Mouse (Mus musculus) layer of hippocampus, postnatal 25 days (tissue): ENCODE measurements around the gene Zfyve1. TPM values are rescaled to one million over a fixed set of nuclear protein-coding genes. Genes with fewer than 3 reads are reported as not detected.

Experiments
- DNase-seq, 2 experiments: peaks; one replicate each; pipeline ENCODE4 v3.0.0; 2022; ENCODE audit warnings: mixed read lengths in 2 of 2, low spot score in 1 of 2; ENCODE audit errors: extremely low spot score in 1 of 2
- total RNA-seq, 2 experiments: library from RNA; stranded (reverse); gene quantifications; 2 replicates each; pipeline ENCODE4 v1.2.3; 2021

Zfyve1 gene
- total RNA-seq, 2 experiments from 2014 or later: 45.3 to 45.7 TPM

- DNase-seq: no peak
Measured at GRCm38 (mm10) chr12:83525822-83526544, 71.0 kb downstream of the Zfyve1 start.

- DNase-seq: no peak
Measured at GRCm38 (mm10) chr12:83524329-83524728, 72.7 kb downstream of the Zfyve1 start.

DNA sequence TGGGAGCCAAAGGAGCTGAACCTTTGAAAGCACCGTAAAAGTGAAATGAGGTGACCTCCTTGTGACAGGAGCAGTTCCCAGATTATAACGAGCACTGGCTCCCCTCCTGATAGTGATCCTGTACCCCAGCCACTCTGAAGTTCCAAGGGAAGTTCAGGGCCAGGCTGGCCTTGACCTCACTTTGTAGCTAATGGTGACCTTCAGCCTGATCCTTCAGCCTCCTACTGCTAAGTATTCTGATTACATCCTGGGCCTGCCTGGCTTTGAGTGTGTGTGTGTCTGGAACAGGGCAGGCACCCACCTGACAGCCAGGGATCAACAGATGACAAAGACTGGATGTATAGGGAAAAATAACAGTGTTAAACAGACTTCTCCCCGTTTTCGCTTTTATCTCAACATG, 73.1 kb downstream of the Zfyve1 start:
- no peak for DNase-seq

GRCm38 (mm10) chr12:83523056-83523455, 74.0 kb downstream of the Zfyve1 start:
- DNase-seq: no peak

DNA sequence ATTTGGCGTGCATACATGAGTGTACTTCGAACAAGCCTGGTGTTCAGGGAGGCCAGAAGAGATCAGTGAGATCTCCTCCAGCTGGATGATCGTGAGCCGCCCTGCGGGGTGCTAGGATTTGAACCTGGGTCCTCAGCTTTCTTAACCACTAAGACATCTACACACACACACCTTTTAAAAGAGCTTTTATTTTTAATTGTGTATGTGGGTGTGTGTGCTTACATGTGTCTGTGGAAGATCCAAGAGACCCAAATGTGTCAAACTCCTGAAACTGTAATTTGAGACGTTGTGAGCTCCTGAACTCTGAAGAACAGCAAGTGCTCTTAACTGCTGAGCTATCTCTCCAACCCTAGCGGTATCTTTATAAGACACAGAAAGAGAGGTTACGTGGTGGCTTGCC, 75.9 kb downstream of the Zfyve1 start:
- no peak for DNase-seq

- peak; percentile 78 to 82 for DNase-seq
Measured at GRCm38 (mm10) chr12:83520311-83520890, 76.6 kb downstream of the Zfyve1 start, which contains the start of gene Dcaf4. Gene Dcaf4 (plus strand): TSS chr12:83520466.

DNA sequence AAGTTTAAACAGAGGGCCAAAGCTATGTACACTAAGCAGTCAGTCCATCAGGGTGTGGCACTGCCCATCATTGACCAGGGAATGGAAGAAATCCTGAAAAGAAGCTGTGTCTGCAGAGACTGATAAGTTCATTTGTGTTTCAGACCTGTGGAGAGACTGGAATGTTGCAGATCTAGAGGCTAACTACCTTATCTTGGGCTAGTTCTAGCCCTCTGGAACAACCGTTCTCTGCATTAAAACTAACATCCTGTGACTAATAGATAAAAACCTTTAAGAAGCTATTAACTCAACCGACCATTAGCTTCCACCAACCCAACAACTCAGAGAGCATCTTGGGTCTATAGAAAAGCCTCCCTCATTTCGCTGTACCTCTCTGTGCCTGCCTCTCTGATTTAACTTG, 79.4 kb downstream of the Zfyve1 start:
- DNase-seq: no peak

DNA sequence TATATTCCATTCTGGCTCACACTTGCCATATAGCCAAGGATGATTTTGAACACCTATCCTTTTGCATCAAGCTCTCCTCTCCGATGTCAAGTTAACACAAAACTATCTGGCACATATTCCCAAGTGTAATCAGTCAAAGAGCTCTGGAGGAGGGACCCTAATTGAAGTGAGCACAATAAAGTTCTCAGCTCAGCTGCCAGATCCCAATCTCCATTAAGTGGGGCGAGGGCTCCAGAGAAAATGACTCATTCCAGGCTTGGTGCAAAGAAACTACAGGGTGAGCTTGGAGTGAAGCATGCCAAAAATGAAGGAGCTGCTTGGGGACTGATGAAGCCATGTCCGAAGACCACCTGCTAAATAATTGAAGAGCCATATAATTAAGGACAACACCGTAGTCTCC, 82.8 kb downstream of the Zfyve1 start:
- DNase-seq: no peak

GRCm38 (mm10) chr12:83513185-83513584, 83.8 kb downstream of the Zfyve1 start:
- no peak for DNase-seq

DNA sequence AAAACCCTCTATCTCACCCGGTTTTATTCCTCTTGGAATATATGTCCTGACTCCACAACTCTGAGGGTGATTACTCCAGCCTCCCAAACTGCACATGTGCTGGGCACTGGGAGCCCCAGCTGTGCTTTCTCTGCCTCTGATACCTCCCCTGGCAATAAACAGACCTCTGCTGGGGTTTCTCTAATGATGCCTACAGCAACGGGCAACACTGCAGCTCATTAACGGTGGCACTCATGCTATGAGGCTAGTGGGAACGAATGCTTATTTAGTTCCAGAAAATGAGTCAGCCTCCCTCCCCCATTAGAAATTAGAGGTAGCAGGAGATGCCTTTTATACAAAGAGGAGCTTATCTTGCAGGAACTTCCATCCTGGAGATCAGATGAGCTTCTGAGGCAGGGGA, 84.2 kb downstream of the Zfyve1 start:
- no peak for DNase-seq

GRCm38 (mm10) chr12:83510586-83510985, 86.4 kb downstream of the Zfyve1 start:
- no peak for DNase-seq

GRCm38 (mm10) chr12:83506543-83506942, 90.5 kb downstream of the Zfyve1 start:
- DNase-seq: no peak

GRCm38 (mm10) chr12:83502190-83502589, 94.8 kb downstream of the Zfyve1 start:
- DNase-seq: peak; percentile 29 to 61

DNA sequence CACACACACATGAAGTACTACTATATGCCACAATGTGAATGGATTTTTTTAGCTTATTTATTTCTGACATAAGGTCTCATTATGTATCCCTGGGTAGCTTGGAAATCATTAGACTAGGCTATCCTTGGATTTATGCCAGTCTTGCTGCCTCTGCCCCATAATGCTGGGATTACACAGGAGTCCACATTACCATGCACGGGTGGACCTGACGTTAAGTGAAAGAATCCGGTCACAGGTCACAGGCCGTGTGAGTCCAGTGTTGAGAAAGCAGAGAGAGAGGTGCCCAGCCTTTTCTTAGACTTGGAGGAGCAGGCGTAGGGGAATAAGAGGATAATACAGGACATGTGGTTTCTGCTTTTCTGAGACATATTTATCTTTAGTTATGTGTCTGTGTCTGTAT, 97.8 kb downstream of the Zfyve1 start:
- DNase-seq: no peak

DNA sequence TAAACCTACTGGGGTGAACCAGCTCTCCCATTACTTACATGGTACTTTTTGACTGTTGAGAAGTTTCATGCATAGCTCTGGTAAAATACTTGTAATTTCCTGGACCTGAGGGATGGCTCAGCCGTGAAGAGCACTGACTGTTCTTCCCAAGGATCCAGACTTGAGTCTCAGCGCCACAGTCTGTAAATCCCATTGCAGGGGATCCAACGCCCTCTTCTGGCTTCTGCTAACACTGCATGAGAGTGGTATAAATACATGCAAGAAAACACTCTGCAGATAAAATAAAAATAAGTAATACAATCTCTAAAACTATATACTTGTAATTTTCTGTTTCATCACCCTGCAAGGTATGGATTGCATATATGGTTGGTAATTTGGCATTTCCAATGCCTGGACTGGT, 99.1 kb downstream of the Zfyve1 start:
- no peak for DNase-seq

GRCm38 (mm10) chr12:83496736-83497135, 100.3 kb downstream of the Zfyve1 start:
- no peak for DNase-seq

Other genes starting within 250 kb of the Zfyve1 start
- gene Dpf3, start 109.5 kb downstream of the Zfyve1 start, total RNA-seq: 10 to 100 TPM; 21.2 to 28.7 TPM
- 10 to 100 TPM; 27.5 to 29.9 TPM for gene Dcaf4, start 76.8 kb downstream of the Zfyve1 start, total RNA-seq
- gene Rbm25, start 34.0 kb upstream of the Zfyve1 start, total RNA-seq: 100 to 1,000 TPM in 1 of 2 experiments, 10 to 100 TPM in 1; 88.8 to 125 TPM
- gene Psen1, start 90.9 kb upstream of the Zfyve1 start, total RNA-seq: 10 to 100 TPM; 67.7 to 67.8 TPM
- 1 to 10 TPM; 2.4 to 3.5 TPM for gene Papln, start 166.4 kb upstream of the Zfyve1 start, total RNA-seq